Mouse (Mus musculus): Measurements from ENCODE around the gene Gm45837. TPM values are rescaled to one million over a fixed set of nuclear protein-coding genes. Genes with fewer than 3 reads are reported as not detected.

The Gm45837 gene
- total and polyA plus RNA-seq, 2 experiments, result not detected

DNA sequence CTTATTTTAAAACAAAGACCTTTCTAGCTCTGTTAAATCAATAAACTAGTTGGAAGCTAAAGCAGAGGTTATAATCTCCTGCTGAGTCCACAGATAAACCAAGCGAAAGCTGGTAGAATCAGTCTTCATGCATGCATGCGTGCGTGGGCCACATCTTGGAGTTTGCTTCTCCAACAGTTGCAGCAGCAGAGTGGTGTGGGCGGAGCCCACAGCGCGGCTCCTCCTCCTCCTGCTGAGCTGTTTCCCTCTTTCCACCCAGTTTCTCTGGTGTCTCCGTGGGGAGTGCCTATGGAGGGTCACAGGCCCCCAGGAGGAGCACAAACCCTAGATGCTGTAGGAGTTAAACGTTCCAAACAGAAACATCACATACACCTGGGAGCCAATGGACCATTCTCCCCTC, 126.9 kb downstream of the Gm45837 start:
- TF ChIP-seq POLR2A (IDR thresholded peaks at IDR 0.05; ENCODE audit: extremely low read depth, insufficient read depth, low read length) (no peak), CTCF (IDR thresholded peaks at IDR 0.05; ENCODE audit: low read depth, low read length) (no peak)
- H3K79me2 ChIP-seq (ENCODE audit: control insufficient read depth, insufficient read depth, low read length), result no peaks in the 10 kb centered on the region
- H3K4me3 ChIP-seq (ENCODE audit: insufficient read depth, low read depth, low read length), result no peak overlapping the region
- H3K9ac ChIP-seq (ENCODE audit: low read depth, low read length), result no peak overlapping the region
- WGBS, result 48% methylated on average over 8 of the region's 8 CpGs
- H3K36me3 ChIP-seq (ENCODE audit: control insufficient read depth, insufficient read depth, low read length), result no peaks in the 10 kb centered on the region
- H3K27me3 ChIP-seq (ENCODE audit: control insufficient read depth, insufficient read depth, low read length), result no peaks in the 10 kb centered on the region
- H3K4me1 ChIP-seq (ENCODE audit: control insufficient read depth, insufficient read depth, low read length), result no peaks in the 10 kb centered on the region; the same call in 1 of the 2 replicates
- no peak overlapping the region for H3K27ac ChIP-seq (replicated peaks; ENCODE audit: insufficient read depth, low read depth, low read length)
- no peak for DNase-seq (ENCODE audit: extremely low read depth, low read depth, low spot score)

DNA sequence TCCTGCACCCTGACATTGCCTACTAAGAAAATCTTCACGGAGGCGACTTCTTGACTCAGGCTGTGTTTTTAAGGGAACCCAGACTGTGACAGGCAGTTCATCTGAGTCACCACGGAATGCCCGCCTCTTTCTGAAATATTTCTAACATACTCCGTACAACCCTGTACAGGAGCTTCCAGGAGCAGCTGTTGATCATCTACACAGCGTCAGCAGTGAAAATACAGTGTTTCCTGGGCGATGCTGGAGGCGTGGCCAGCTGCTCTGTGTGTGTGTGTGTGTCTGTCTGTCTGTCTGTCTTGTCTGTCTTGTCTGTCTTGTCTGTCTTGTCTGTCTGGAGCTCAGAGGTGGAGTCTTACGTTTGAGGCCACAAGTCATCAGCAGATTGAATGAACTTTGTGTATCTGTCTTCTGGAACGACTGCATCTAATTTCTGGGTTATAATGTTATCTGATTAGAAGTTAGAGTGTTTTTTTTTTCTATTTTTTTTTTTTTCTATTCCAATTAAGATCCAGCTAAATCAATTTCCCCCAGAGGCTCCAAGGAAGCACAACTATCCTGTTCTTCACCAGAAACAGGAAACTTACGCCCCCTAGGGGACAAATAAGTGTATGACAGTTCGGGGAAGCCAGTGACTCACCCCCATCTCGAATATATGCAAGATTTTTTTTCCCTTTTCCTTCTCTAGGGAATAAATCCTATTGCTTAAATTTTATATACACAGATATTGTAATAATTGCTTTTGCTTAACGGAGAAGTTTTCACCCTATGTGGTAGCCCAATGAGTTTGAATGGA, 127.7 kb downstream of the Gm45837 start:
- DNase-seq (ENCODE audit: extremely low read depth, low read depth, low spot score), result no peak
- 48% methylated on average over 14 of the region's 14 CpGs for WGBS
- H3K36me3 ChIP-seq (ENCODE audit: control insufficient read depth, insufficient read depth, low read length), result no peaks in the 10 kb centered on the region
- H3K4me1 ChIP-seq (ENCODE audit: control insufficient read depth, insufficient read depth, low read length), result no peaks in the 10 kb centered on the region; the same call in 1 of the 2 replicates
- H3K9ac ChIP-seq (ENCODE audit: low read depth, low read length), result no peak overlapping the region
- H3K27me3 ChIP-seq (ENCODE audit: control insufficient read depth, insufficient read depth, low read length), result no peaks in the 10 kb centered on the region
- no peak overlapping the region for H3K4me3 ChIP-seq (ENCODE audit: insufficient read depth, low read depth, low read length)
- TF ChIP-seq POLR2A (IDR thresholded peaks at IDR 0.05; ENCODE audit: extremely low read depth, insufficient read depth, low read length) (no peak), CTCF (IDR thresholded peaks at IDR 0.05; ENCODE audit: low read depth, low read length) (peak; percentile 24; the same call in 1 of the 2 replicates)
- H3K27ac ChIP-seq (replicated peaks; ENCODE audit: insufficient read depth, low read depth, low read length), result no peak overlapping the region
- no peaks in the 10 kb centered on the region for H3K79me2 ChIP-seq (ENCODE audit: control insufficient read depth, insufficient read depth, low read length)

DNA sequence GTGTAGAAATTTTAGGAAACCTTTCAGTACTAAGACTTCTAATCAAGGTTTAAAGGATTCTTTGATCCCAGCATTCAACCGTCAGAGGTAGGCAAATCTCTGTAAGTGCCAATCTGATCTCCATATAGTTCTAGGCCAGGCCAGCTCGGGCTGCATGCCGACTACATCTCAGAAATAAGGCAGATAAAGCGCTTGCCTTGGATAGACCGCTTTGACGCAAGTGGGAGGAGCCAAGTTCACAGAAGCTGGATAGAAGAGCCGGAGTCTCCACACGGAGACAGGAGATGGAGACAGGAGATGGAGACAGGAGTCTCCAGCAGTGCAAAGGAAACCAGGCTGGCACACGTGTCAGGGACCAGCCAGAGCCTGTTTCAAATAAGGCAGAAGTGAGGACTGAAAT, 129.1 kb downstream of the Gm45837 start:
- Histone ChIP-seq H3K4me3 (ENCODE audit: insufficient read depth, low read depth, low read length) (no peak overlapping the region), H3K79me2 (ENCODE audit: control insufficient read depth, insufficient read depth, low read length) (no peaks in the 10 kb centered on the region), H3K9ac (ENCODE audit: low read depth, low read length) (no peak overlapping the region), H3K27me3 (ENCODE audit: control insufficient read depth, insufficient read depth, low read length) (no peaks in the 10 kb centered on the region), H3K27ac (replicated peaks; ENCODE audit: insufficient read depth, low read depth, low read length) (no peak overlapping the region), H3K4me1 (ENCODE audit: control insufficient read depth, insufficient read depth, low read length) (no peaks in the 10 kb centered on the region; the same call in 1 of the 2 replicates), H3K36me3 (ENCODE audit: control insufficient read depth, insufficient read depth, low read length) (no peaks in the 10 kb centered on the region)
- WGBS, result 52% methylated on average over 9 of the region's 9 CpGs
- no peak for DNase-seq (ENCODE audit: extremely low read depth, low read depth, low spot score)
- TF ChIP-seq CTCF (IDR thresholded peaks at IDR 0.05; ENCODE audit: low read depth, low read length) (no peak), POLR2A (IDR thresholded peaks at IDR 0.05; ENCODE audit: extremely low read depth, insufficient read depth, low read length) (no peak)

- Histone ChIP-seq H3K79me2 (ENCODE audit: control insufficient read depth, insufficient read depth, low read length) (no peaks in the 10 kb centered on the region), H3K27ac (replicated peaks; ENCODE audit: insufficient read depth, low read depth, low read length) (no peak overlapping the region), H3K27me3 (ENCODE audit: control insufficient read depth, insufficient read depth, low read length) (no peaks in the 10 kb centered on the region), H3K36me3 (ENCODE audit: control insufficient read depth, insufficient read depth, low read length) (no peaks in the 10 kb centered on the region), H3K4me1 (ENCODE audit: control insufficient read depth, insufficient read depth, low read length) (no peaks in the 10 kb centered on the region; the same call in 1 of the 2 replicates), H3K4me3 (ENCODE audit: insufficient read depth, low read depth, low read length) (no peak overlapping the region), H3K9ac (ENCODE audit: low read depth, low read length) (no peak overlapping the region)
- 57% methylated on average over 5 of the region's 5 CpGs for WGBS
- TF ChIP-seq POLR2A (IDR thresholded peaks at IDR 0.05; ENCODE audit: extremely low read depth, insufficient read depth, low read length), result no peak
- no peak for TF ChIP-seq CTCF (IDR thresholded peaks at IDR 0.05; ENCODE audit: low read depth, low read length)
- DNase-seq (ENCODE audit: extremely low read depth, low read depth, low spot score), result no peak
Measured at GRCm38 (mm10) chr7:101540684-101541083, 130.0 kb downstream of the Gm45837 start.

GRCm38 (mm10) chr7:101541132-101541531, 130.4 kb downstream of the Gm45837 start:
- 7% methylated on average over 11 of the region's 11 CpGs for WGBS
- no peaks in the 10 kb centered on the region for H3K79me2 ChIP-seq (ENCODE audit: control insufficient read depth, insufficient read depth, low read length)
- H3K4me1 ChIP-seq (ENCODE audit: control insufficient read depth, insufficient read depth, low read length), result no peaks in the 10 kb centered on the region; the same call in 1 of the 2 replicates
- no peaks in the 10 kb centered on the region for H3K27me3 ChIP-seq (ENCODE audit: control insufficient read depth, insufficient read depth, low read length)
- H3K36me3 ChIP-seq (ENCODE audit: control insufficient read depth, insufficient read depth, low read length), result no peaks in the 10 kb centered on the region
- no peak overlapping the region for H3K27ac ChIP-seq (replicated peaks; ENCODE audit: insufficient read depth, low read depth, low read length)
- no peak overlapping the region for H3K4me3 ChIP-seq (ENCODE audit: insufficient read depth, low read depth, low read length)
- TF ChIP-seq POLR2A (IDR thresholded peaks at IDR 0.05; ENCODE audit: extremely low read depth, insufficient read depth, low read length), result no peak
- TF ChIP-seq CTCF (IDR thresholded peaks at IDR 0.05; ENCODE audit: low read depth, low read length), result peak; percentile 81
- H3K9ac ChIP-seq (ENCODE audit: low read depth, low read length), result no peak overlapping the region
- DNase-seq (ENCODE audit: extremely low read depth, low read depth, low spot score), result peak; percentile 56

- 88% methylated on average over 10 of the region's 10 CpGs for WGBS
- Histone ChIP-seq H3K9ac (ENCODE audit: low read depth, low read length) (no peak overlapping the region), H3K79me2 (ENCODE audit: control insufficient read depth, insufficient read depth, low read length) (no peaks in the 10 kb centered on the region), H3K4me1 (ENCODE audit: control insufficient read depth, insufficient read depth, low read length) (no peaks in the 10 kb centered on the region; the same call in 1 of the 2 replicates), H3K36me3 (ENCODE audit: control insufficient read depth, insufficient read depth, low read length) (no peaks in the 10 kb centered on the region), H3K27me3 (ENCODE audit: control insufficient read depth, insufficient read depth, low read length) (no peaks in the 10 kb centered on the region), H3K4me3 (ENCODE audit: insufficient read depth, low read depth, low read length) (no peak overlapping the region), H3K27ac (replicated peaks; ENCODE audit: insufficient read depth, low read depth, low read length) (no peak overlapping the region)
- TF ChIP-seq POLR2A (IDR thresholded peaks at IDR 0.05; ENCODE audit: extremely low read depth, insufficient read depth, low read length), result no peak
- no peak for TF ChIP-seq CTCF (IDR thresholded peaks at IDR 0.05; ENCODE audit: low read depth, low read length)
- no peak for DNase-seq (ENCODE audit: extremely low read depth, low read depth, low spot score)
Measured at GRCm38 (mm10) chr7:101541734-101542133, 131.0 kb downstream of the Gm45837 start.

Measured in liver, adult 2 months (tissue).